Mouse (Mus musculus): ENCODE measurements around the gene Ank2. TPM values are rescaled to one million over a fixed set of nuclear protein-coding genes. Genes with fewer than 3 reads are reported as not detected.

Gene Ank2
- polyA plus RNA-seq, 1 experiment = 32.5 TPM

DNA sequence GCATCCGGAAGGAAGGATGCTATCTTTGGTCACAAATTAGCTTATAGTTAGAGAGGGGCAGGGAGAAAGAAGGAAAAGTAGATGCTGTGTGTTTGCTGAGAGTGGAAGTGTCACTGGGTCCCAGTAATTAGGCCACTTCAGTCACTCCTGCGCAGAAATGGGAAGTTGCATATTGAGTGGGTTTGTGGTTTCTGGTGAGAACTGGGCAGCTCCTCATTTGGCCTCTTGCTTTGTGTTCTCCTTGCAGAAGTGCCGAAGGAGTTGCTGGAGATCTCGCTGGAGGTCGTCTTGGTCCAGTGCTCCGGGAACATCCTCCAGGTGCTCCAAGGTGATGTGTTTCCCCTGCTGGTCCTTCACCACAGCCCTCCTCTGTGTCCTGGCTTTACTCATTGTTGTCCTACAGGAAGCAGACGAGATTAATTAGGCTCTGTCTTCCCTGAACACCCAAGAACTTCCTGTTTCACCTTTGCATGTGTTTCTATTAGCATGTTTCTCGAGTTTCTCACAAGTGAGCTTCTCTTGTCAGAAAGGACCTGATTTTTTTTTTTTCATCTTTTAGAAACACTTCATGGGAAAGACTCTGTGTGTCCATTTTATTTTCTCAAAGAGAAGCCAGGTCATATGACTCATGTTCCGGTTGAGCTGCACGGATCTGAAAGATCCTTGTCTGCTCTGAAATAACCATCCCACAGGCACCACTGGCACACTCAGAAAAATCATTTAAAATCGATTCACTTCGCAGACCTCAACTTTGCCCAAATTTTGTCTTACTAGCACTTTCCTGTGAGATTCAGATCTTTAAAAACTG lies 575.4 kb downstream of the Ank2 start:
- Histone ChIP-seq H3K4me1 (ENCODE audit: control insufficient read depth, insufficient read depth, insufficient read length, low read length) (no peaks in the 10 kb centered on the region), H3K4me3 (ENCODE audit: insufficient read depth, low read depth, low read length) (no peak overlapping the region), H3K27ac (replicated peaks; ENCODE audit: low read depth, low read length) (no peak overlapping the region)

DNA sequence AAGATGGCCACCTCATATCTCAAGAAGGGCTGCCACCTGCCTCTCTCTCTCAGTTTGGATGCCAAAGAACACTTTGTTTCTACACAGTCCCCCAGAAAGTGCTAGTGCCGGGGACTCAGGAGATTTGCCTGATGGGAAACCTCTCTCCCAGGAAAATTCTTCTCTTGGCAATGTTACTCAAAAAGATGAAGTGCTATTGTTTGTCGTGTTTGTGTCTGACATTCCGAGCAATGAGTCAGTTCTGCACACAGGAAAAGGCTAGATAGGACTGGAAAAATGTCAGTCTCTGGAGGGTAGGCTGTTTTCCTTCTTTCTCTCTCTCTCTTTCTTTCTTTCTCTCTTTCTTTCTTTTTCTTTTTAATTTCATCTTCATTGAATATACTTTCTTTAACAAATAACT lies 577.2 kb downstream of the Ank2 start:
- H3K27ac ChIP-seq (replicated peaks; ENCODE audit: low read depth, low read length) = no peak overlapping the region
- H3K4me1 ChIP-seq (ENCODE audit: control insufficient read depth, insufficient read depth, insufficient read length, low read length) = no peaks in the 10 kb centered on the region
- H3K4me3 ChIP-seq (ENCODE audit: insufficient read depth, low read depth, low read length) = no peak overlapping the region

- H3K4me1 ChIP-seq (ENCODE audit: control insufficient read depth, insufficient read depth, insufficient read length, low read length) = no peaks in the 10 kb centered on the region
- H3K27ac ChIP-seq (replicated peaks; ENCODE audit: low read depth, low read length) = no peak overlapping the region
- no peak overlapping the region for H3K4me3 ChIP-seq (ENCODE audit: insufficient read depth, low read depth, low read length)
These were observed 578.9 kb downstream of the Ank2 start for GRCm38 (mm10) chr3:126920296-126920695.

- Histone ChIP-seq H3K27ac (replicated peaks; ENCODE audit: low read depth, low read length) (no peak overlapping the region), H3K4me3 (ENCODE audit: insufficient read depth, low read depth, low read length) (no peak overlapping the region), H3K4me1 (ENCODE audit: control insufficient read depth, insufficient read depth, insufficient read length, low read length) (no peaks in the 10 kb centered on the region)
These were observed 580.2 kb downstream of the Ank2 start for GRCm38 (mm10) chr3:126918805-126919473.

- H3K27ac ChIP-seq (replicated peaks; ENCODE audit: low read depth, low read length) = no peak overlapping the region
- H3K4me1 ChIP-seq (ENCODE audit: control insufficient read depth, insufficient read depth, insufficient read length, low read length) = no peaks in the 10 kb centered on the region
- no peak overlapping the region for H3K4me3 ChIP-seq (ENCODE audit: insufficient read depth, low read depth, low read length)
These were observed 582.8 kb downstream of the Ank2 start for GRCm38 (mm10) chr3:126916381-126916780.

GRCm38 (mm10) chr3:126903543-126903942 lies 595.6 kb downstream of the Ank2 start:
- Histone ChIP-seq H3K27ac (replicated peaks; ENCODE audit: low read depth, low read length) (no peak overlapping the region), H3K4me3 (ENCODE audit: insufficient read depth, low read depth, low read length) (no peak overlapping the region), H3K4me1 (ENCODE audit: control insufficient read depth, insufficient read depth, insufficient read length, low read length) (no peaks in the 10 kb centered on the region)

DNA sequence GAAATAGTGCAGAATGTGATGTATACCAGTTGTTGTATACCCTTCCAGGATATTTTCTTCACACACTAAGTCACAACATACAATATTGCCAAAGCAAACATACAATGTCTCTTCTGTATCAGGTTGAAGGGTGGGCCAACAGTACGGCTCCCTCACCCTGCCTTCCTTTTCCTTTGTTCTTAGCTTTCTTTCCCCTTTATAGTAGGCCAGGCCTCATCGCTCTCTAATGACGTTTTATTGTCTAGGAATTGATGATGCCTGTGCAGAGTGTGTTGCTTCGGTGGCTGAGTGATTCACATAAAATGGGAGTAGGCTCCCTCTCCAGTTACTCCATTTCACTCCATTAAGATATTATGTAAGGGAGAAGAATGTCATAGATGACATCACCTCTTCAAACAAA lies 612.5 kb downstream of the Ank2 start:
- no peak overlapping the region for H3K4me3 ChIP-seq (ENCODE audit: insufficient read depth, low read depth, low read length)
- H3K27ac ChIP-seq (replicated peaks; ENCODE audit: low read depth, low read length) = no peak overlapping the region
- no peaks in the 10 kb centered on the region for H3K4me1 ChIP-seq (ENCODE audit: control insufficient read depth, insufficient read depth, insufficient read length, low read length)

GRCm38 (mm10) chr3:126886090-126886489 lies 613.1 kb downstream of the Ank2 start:
- no peak overlapping the region for H3K4me3 ChIP-seq (ENCODE audit: insufficient read depth, low read depth, low read length)
- no peak overlapping the region for H3K27ac ChIP-seq (replicated peaks; ENCODE audit: low read depth, low read length)
- no peaks in the 10 kb centered on the region for H3K4me1 ChIP-seq (ENCODE audit: control insufficient read depth, insufficient read depth, insufficient read length, low read length)

DNA sequence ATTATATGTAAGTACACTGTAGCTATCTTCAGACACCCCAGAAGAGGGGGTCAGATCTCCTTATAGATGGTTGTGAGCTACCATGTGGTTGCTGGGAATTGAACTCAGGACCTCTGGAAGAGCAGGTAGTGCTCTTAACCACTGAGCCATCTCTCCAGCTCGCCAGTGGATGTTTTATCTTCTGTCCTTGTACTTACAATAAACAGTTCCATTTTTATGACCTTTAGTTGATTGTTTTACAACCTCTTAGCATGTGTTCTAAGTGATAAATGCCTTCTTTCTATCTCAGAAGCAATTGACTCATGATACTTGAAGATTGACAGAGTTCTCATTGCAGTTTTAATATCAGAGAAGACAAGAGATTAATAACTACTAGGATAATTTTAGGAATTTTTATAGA lies 620.9 kb downstream of the Ank2 start:
- H3K4me1 ChIP-seq (ENCODE audit: control insufficient read depth, insufficient read depth, insufficient read length, low read length) = no peaks in the 10 kb centered on the region
- no peak overlapping the region for H3K27ac ChIP-seq (replicated peaks; ENCODE audit: low read depth, low read length)
- no peak overlapping the region for H3K4me3 ChIP-seq (ENCODE audit: insufficient read depth, low read depth, low read length)

Other genes starting within 250 kb of the Ank2 start
- 14.6 and 17.3 TPM in 2 replicates for gene Larp7, start 54.0 kb upstream of the Ank2 start, polyA plus RNA-seq (2012; ENCODE audit: insufficient read depth, insufficient read length, missing spikeins)
- 0.17 and 0.48 TPM in 2 replicates for gene Zgrf1, start 54.1 kb upstream of the Ank2 start, polyA plus RNA-seq (2012; ENCODE audit: insufficient read depth, insufficient read length, missing spikeins)
- gene Neurog2, start 133.8 kb upstream of the Ank2 start, polyA plus RNA-seq (2012; ENCODE audit: insufficient read depth, insufficient read length, missing spikeins) = not detected in 2 replicates